Mouse (Mus musculus) ES-Bruce4 (cell line): ENCODE measurements around the gene Tbxas1. TPM values are rescaled to one million over a fixed set of nuclear protein-coding genes. Genes with fewer than 3 reads are reported as not detected.

Source experiments
- H3K27ac ChIP-seq: 2 replicates; pipeline ENCODE4 v1.5.1; 2012; ENCODE audit warnings: low read length, inconsistent platforms; ENCODE audit not compliant: insufficient read depth
- H3K27me3 ChIP-seq: 2 replicates; pipeline ENCODE4 v1.6.1; 2012; ENCODE audit warnings: mild to moderate bottlenecking, low read length, inconsistent platforms; ENCODE audit not compliant: control insufficient read depth, poor library complexity, insufficient read depth, severe bottlenecking
- H3K36me3 ChIP-seq: 2 replicates; pipeline ENCODE4 v1.6.1; 2012; ENCODE audit warnings: inconsistent platforms, mild to moderate bottlenecking, low read length, moderate library complexity; ENCODE audit not compliant: control insufficient read depth, poor library complexity, insufficient read depth, severe bottlenecking
- H3K4me1 ChIP-seq: one replicate; pipeline ENCODE4 v1.8.1; 2011; ENCODE audit warnings: low read length; ENCODE audit not compliant: control insufficient read depth, insufficient read depth
- H3K4me3 ChIP-seq: 2 replicates; pipeline ENCODE4 v1.5.1; 2011; ENCODE audit warnings: low read depth, mild to moderate bottlenecking, low read length
- H3K9ac ChIP-seq: 2 replicates; pipeline ENCODE4 v1.6.1; 2012; ENCODE audit warnings: low read depth, mild to moderate bottlenecking, inconsistent platforms; ENCODE audit not compliant: poor library complexity, severe bottlenecking
- H3K9me3 ChIP-seq: replicated peaks from 2 replicates; pipeline ENCODE4 v1.6.1; 2012; ENCODE audit warnings: mild to moderate bottlenecking, low read length, inconsistent platforms; ENCODE audit not compliant: control insufficient read depth, poor library complexity, insufficient read depth, severe bottlenecking
- CTCF ChIP-seq: IDR thresholded peaks from one replicate; pipeline ENCODE4 v1.8.1; 2011; ENCODE audit warnings: low read depth, low read length
- EP300 ChIP-seq: IDR thresholded peaks from 2 replicates; pipeline ENCODE4 v1.6.1; 2011; ENCODE audit warnings: low read depth, low read length; ENCODE audit not compliant: insufficient read depth
- POLR2A ChIP-seq: IDR thresholded peaks from one replicate; pipeline ENCODE4 v1.8.1; 2011; ENCODE audit warnings: low read length; ENCODE audit not compliant: insufficient read depth
- polyA plus RNA-seq: library from polyadenylated mRNA; stranded (reverse); fragments of >200 nt; gene quantifications from 2 replicates; pipeline ENCODE4 v1.2.4, GENCODE M21; 2011; ENCODE audit warnings: low read depth; ENCODE audit not compliant: missing spikeins, insufficient read depth, insufficient read length

Gene Tbxas1
- polyA plus RNA-seq, 1 experiment = not detected

- H3K4me3 ChIP-seq = no peak overlapping the region
- no peaks in the 10 kb centered on the region for H3K4me1 ChIP-seq
- no peaks in the 10 kb centered on the region for H3K36me3 ChIP-seq
- TF ChIP-seq POLR2A = no peak
- TF ChIP-seq EP300 = no peak
- TF ChIP-seq CTCF = no peak
- H3K9ac ChIP-seq = no peak overlapping the region
- no peak overlapping the region for H3K27ac ChIP-seq
- H3K27me3 ChIP-seq = no peaks in the 10 kb centered on the region
- no peaks in the 10 kb centered on the region for H3K9me3 ChIP-seq
Observed at GRCm38 (mm10) chr6:38833721-38834120, 41.5 kb upstream of the Tbxas1 start.

- H3K9ac ChIP-seq = no peak overlapping the region
Observed at GRCm38 (mm10) chr6:38834727-38835126, 40.5 kb upstream of the Tbxas1 start.

GRCm38 (mm10) chr6:38835217-38835616 lies 40.0 kb upstream of the Tbxas1 start:
- H3K27me3 ChIP-seq = no peaks in the 10 kb centered on the region
- TF ChIP-seq POLR2A (no peak), CTCF (no peak), EP300 (no peak)
- no peaks in the 10 kb centered on the region for H3K36me3 ChIP-seq
- no peaks in the 10 kb centered on the region for H3K4me1 ChIP-seq
- no peak overlapping the region for H3K27ac ChIP-seq
- H3K9me3 ChIP-seq = no peaks in the 10 kb centered on the region
- H3K4me3 ChIP-seq = no peak overlapping the region
- no peak overlapping the region for H3K9ac ChIP-seq

More at GRCm38 (mm10) chr6:38834727-38835126, 40.5 kb upstream of the Tbxas1 start:
- Histone ChIP-seq H3K36me3 (no peaks in the 10 kb centered on the region), H3K9me3 (no peaks in the 10 kb centered on the region), H3K27me3 (no peaks in the 10 kb centered on the region), H3K4me1 (no peaks in the 10 kb centered on the region), H3K27ac (no peak overlapping the region), H3K4me3 (no peak overlapping the region)
- TF ChIP-seq EP300 (no peak), POLR2A (no peak), CTCF (no peak)

GRCm38 (mm10) chr6:38838061-38838460 lies 37.1 kb upstream of the Tbxas1 start:
- Histone ChIP-seq H3K9ac (no peak overlapping the region), H3K27ac (no peak overlapping the region), H3K27me3 (no peaks in the 10 kb centered on the region), H3K9me3 (no peaks in the 10 kb centered on the region), H3K4me3 (no peak overlapping the region), H3K4me1 (no peaks in the 10 kb centered on the region), H3K36me3 (no peaks in the 10 kb centered on the region)
- no peak for TF ChIP-seq CTCF
- no peak for TF ChIP-seq EP300
- TF ChIP-seq POLR2A = no peak

GRCm38 (mm10) chr6:38839891-38840290 lies 35.3 kb upstream of the Tbxas1 start:
- no peak overlapping the region for H3K27ac ChIP-seq
- no peaks in the 10 kb centered on the region for H3K27me3 ChIP-seq
- H3K36me3 ChIP-seq = no peaks in the 10 kb centered on the region
- H3K9me3 ChIP-seq = no peaks in the 10 kb centered on the region
- no peak overlapping the region for H3K4me3 ChIP-seq
- no peak overlapping the region for H3K9ac ChIP-seq
- TF ChIP-seq POLR2A = no peak
- no peak for TF ChIP-seq CTCF
- TF ChIP-seq EP300 = no peak
- H3K4me1 ChIP-seq = no peaks in the 10 kb centered on the region

GRCm38 (mm10) chr6:38840380-38840779 lies 34.8 kb upstream of the Tbxas1 start:
- H3K36me3 ChIP-seq = no peaks in the 10 kb centered on the region
- H3K27ac ChIP-seq = no peak overlapping the region
- H3K4me1 ChIP-seq = no peaks in the 10 kb centered on the region
- H3K9ac ChIP-seq = no peak overlapping the region
- no peak overlapping the region for H3K4me3 ChIP-seq
- no peaks in the 10 kb centered on the region for H3K9me3 ChIP-seq
- no peaks in the 10 kb centered on the region for H3K27me3 ChIP-seq
- no peak for TF ChIP-seq CTCF
- no peak for TF ChIP-seq EP300
- no peak for TF ChIP-seq POLR2A
